Mouse (Mus musculus) T-cell, adult 2 months (primary cell): Measurements from ENCODE around the gene 2310030G06Rik.

Source experiments
- DNase-seq: peaks from one replicate; pipeline ENCODE4 v3.0.0; 2022; ENCODE audit warnings: low spot score

The 2310030G06Rik gene

GRCm38 (mm10) chr9:50746214-50746677, at the start of gene 2310030G06Rik:
TSS of gene 2310030G06Rik (minus strand) at chr9:50746536.
- no peak for DNase-seq

GRCm38 (mm10) chr9:50795266-50795665, 48.9 kb upstream of the 2310030G06Rik start:
- no peak for DNase-seq

GRCm38 (mm10) chr9:50782155-50782554, 35.8 kb upstream of the 2310030G06Rik start:
- DNase-seq, result peak; percentile 55

- DNase-seq, result no peak
These were observed 29.9 kb upstream of the 2310030G06Rik start for GRCm38 (mm10) chr9:50776162-50776760.

GRCm38 (mm10) chr9:50775662-50776126, 29.4 kb upstream of the 2310030G06Rik start:
- DNase-seq, result no peak

- peak; percentile 81 for DNase-seq
These were observed 28.8 kb upstream of the 2310030G06Rik start, which contains the start of the genes Alg9 and 1110032A03Rik for GRCm38 (mm10) chr9:50774991-50775612. TSS of gene Alg9 (plus strand) at chr9:50775019. TSS of gene 1110032A03Rik (minus strand) at chr9:50775520.

GRCm38 (mm10) chr9:50774026-50774462, 27.7 kb upstream of the 2310030G06Rik start:
- no peak for DNase-seq

- no peak for DNase-seq
These were observed 23.7 kb upstream of the 2310030G06Rik start for GRCm38 (mm10) chr9:50770011-50770410.

- DNase-seq, result peak; percentile 98
These were observed 22.0 kb upstream of the 2310030G06Rik start, which contains the start of gene Fdxacb1 for GRCm38 (mm10) chr9:50768107-50769002. TSS of gene Fdxacb1 (plus strand) at chr9:50768236.

- DNase-seq, result no peak
These were observed 21.3 kb upstream of the 2310030G06Rik start for GRCm38 (mm10) chr9:50767531-50768106.

- DNase-seq, result peak; percentile 15
These were observed 17.0 kb upstream of the 2310030G06Rik start for GRCm38 (mm10) chr9:50763331-50763730.

- DNase-seq, result no peak
These were observed 15.3 kb upstream of the 2310030G06Rik start for GRCm38 (mm10) chr9:50761520-50762243.

GRCm38 (mm10) chr9:50756711-50757110, 10.4 kb upstream of the 2310030G06Rik start:
- DNase-seq, result no peak

- DNase-seq, result no peak
These were observed 7.6 kb upstream of the 2310030G06Rik start for GRCm38 (mm10) chr9:50753947-50754346.

- DNase-seq, result no peak
These were observed 6.7 kb upstream of the 2310030G06Rik start for GRCm38 (mm10) chr9:50752784-50753615.

- DNase-seq, result no peak
These were observed 5.8 kb upstream of the 2310030G06Rik start, which contains the start of gene Hspb2 for GRCm38 (mm10) chr9:50752054-50752602. TSS of gene Hspb2 (minus strand) at chr9:50752354.

- DNase-seq, result no peak
These were observed 5.0 kb upstream of the 2310030G06Rik start, which contains the start of gene Cryab for GRCm38 (mm10) chr9:50751323-50751722. TSS of gene Cryab (plus strand) at chr9:50751325.

GRCm38 (mm10) chr9:50750706-50751105, 4.4 kb upstream of the 2310030G06Rik start:
- no peak for DNase-seq

GRCm38 (mm10) chr9:50745806-50746205, 530 bp downstream of the 2310030G06Rik start:
- no peak for DNase-seq

GRCm38 (mm10) chr9:50742744-50743143, 3.6 kb downstream of the 2310030G06Rik start:
- no peak for DNase-seq
